Mouse (Mus musculus) heart, postnatal 0 days (tissue): Measurements from ENCODE around the gene Ntrk3. TPM values are rescaled to one million over a fixed set of nuclear protein-coding genes. Genes with fewer than 3 reads are reported as not detected.

ENCODE experiments used
- ATAC-seq: fragments of 200-750 bp; cut with Nextera tagmentation; 2 replicates; pipeline ENCODE4 v1.8.0; 2017; ENCODE audit warnings: low read depth, moderate number of reproducible peaks, moderate library complexity; ENCODE audit not compliant: insufficient read depth
- DNase-seq: peaks from one replicate; pipeline ENCODE4 v3.0.0-alpha.2; 2016; ENCODE audit warnings: low spot score
- H3K27ac ChIP-seq: fragments of 300-500 bp; sonication (generic); 2 replicates; pipeline ENCODE4 v1.5.1; 2014; ENCODE audit warnings: low read depth, mild to moderate bottlenecking
- H3K27me3 ChIP-seq: fragments of 300-500 bp; sonication (generic); 2 replicates; pipeline ENCODE4 v1.6.1; 2014; ENCODE audit warnings: low read length, mixed read lengths; ENCODE audit not compliant: control insufficient read depth, insufficient read depth
- H3K36me3 ChIP-seq: fragments of 300-500 bp; sonication (generic); replicated peaks from 2 replicates; pipeline ENCODE4 v1.6.1; 2014; ENCODE audit warnings: low read length, mixed read lengths; ENCODE audit not compliant: control insufficient read depth, insufficient read depth
- H3K4me1 ChIP-seq: fragments of 300-500 bp; sonication (generic); 2 replicates; pipeline ENCODE4 v1.6.1; 2014; ENCODE audit warnings: antibody characterized with exemption; ENCODE audit not compliant: control insufficient read depth, insufficient read depth
- H3K4me2 ChIP-seq: fragments of 300-500 bp; sonication (generic); 2 replicates; pipeline ENCODE4 v1.6.1; 2014; ENCODE audit warnings: low read depth, mild to moderate bottlenecking, low read length, moderate library complexity
- H3K4me3 ChIP-seq: fragments of 300-500 bp; sonication (generic); 2 replicates; pipeline ENCODE4 v1.5.1; 2014; ENCODE audit warnings: low read depth, low read length
- H3K9ac ChIP-seq: fragments of 300-500 bp; sonication (generic); replicated peaks from 2 replicates; pipeline ENCODE4 v1.6.1; 2014; ENCODE audit warnings: low read depth, low read length, mixed read lengths
- H3K9me3 ChIP-seq: fragments of 300-500 bp; sonication (generic); replicated peaks from 2 replicates; pipeline ENCODE4 v1.6.1; 2016; ENCODE audit warnings: low read length; ENCODE audit not compliant: control insufficient read depth
- CTCF ChIP-seq: IDR thresholded peaks from 2 replicates; pipeline ENCODE4 v1.5.1; 2016; ENCODE audit warnings: antibody characterized with exemption, control low read depth, low read depth
- EP300 ChIP-seq: IDR thresholded peaks from 2 replicates; pipeline ENCODE4 v1.6.1; 2016; ENCODE audit warnings: antibody characterized with exemption, low read depth
- WGBS: fragments of 180-500 bp; shearing (Covaris S2); extraction: QIAGEN DNeasy Blood & Tissue Kit; methylation state at CpG from one replicate; pipeline ENCODE4 v1.1.7; 2014; 5-methylcytosine and 5-hydroxymethylcytosine counted together
- polyA plus RNA-seq: library from polyadenylated mRNA; unstranded; fragments of >200 nt; fragmentation: Nextera tagmentation; extraction: Ambion mirVana; gene quantifications from 2 replicates; pipeline ENCODE4 v1.2.1, GENCODE M21; 2015
- total RNA-seq: library from RNA; depleted of rRNA; stranded (reverse); fragments of >200 nt; gene quantifications from 2 replicates; pipeline ENCODE4 v1.2.3, GENCODE M21; 2014; ENCODE audit warnings: low replicate concordance

The Ntrk3 gene
- total and polyA plus RNA-seq, 2 experiments from 2014 or later, result 1.1 to 4.2 TPM

- DNase-seq (no peak), ATAC-seq (no peak)
- no peaks in the 10 kb centered on the region for H3K36me3 ChIP-seq
- H3K9ac ChIP-seq, result no peak overlapping the region
- no peak overlapping the region for H3K4me3 ChIP-seq
- H3K4me2 ChIP-seq, result no peak overlapping the region
- TF ChIP-seq CTCF (no peak), EP300 (no peak)
- no peaks in the 10 kb centered on the region for H3K4me1 ChIP-seq
- H3K27ac ChIP-seq, result no peak overlapping the region
- no peaks in the 10 kb centered on the region for H3K27me3 ChIP-seq
- WGBS, result 65% methylated on average over 2 of the region's 2 CpGs
- no peaks in the 10 kb centered on the region for H3K9me3 ChIP-seq
These were observed 409.5 kb downstream of the Ntrk3 start for GRCm38 (mm10) chr7:78328301-78328700.

GRCm38 (mm10) chr7:78326185-78326584, 411.6 kb downstream of the Ntrk3 start:
- WGBS, result 73% methylated on average over 3 of the region's 3 CpGs
- DNase-seq (no peak), ATAC-seq (no peak)
- Histone ChIP-seq H3K9ac (no peak overlapping the region), H3K27me3 (no peaks in the 10 kb centered on the region), H3K27ac (no peak overlapping the region), H3K4me2 (no peak overlapping the region), H3K9me3 (no peaks in the 10 kb centered on the region), H3K4me3 (no peak overlapping the region), H3K36me3 (no peaks in the 10 kb centered on the region), H3K4me1 (no peaks in the 10 kb centered on the region)
- TF ChIP-seq EP300, result no peak
- TF ChIP-seq CTCF, result no peak

GRCm38 (mm10) chr7:78318640-78319039, 419.2 kb downstream of the Ntrk3 start:
- H3K36me3 ChIP-seq, result no peaks in the 10 kb centered on the region
- no peaks in the 10 kb centered on the region for H3K9me3 ChIP-seq
- no peak overlapping the region for H3K9ac ChIP-seq
- H3K4me1 ChIP-seq, result no peaks in the 10 kb centered on the region
- no peak for ATAC-seq
- 72% methylated on average over 4 of the region's 4 CpGs for WGBS
- no peaks in the 10 kb centered on the region for H3K27me3 ChIP-seq
- TF ChIP-seq EP300 (no peak), CTCF (no peak)
- H3K4me3 ChIP-seq, result no peak overlapping the region
- no peak overlapping the region for H3K27ac ChIP-seq
- H3K4me2 ChIP-seq, result no peak overlapping the region
- DNase-seq, result no peak

GRCm38 (mm10) chr7:78305770-78306169, 432.0 kb downstream of the Ntrk3 start:
- H3K4me1 ChIP-seq, result no peaks in the 10 kb centered on the region
- 55% methylated on average over 1 of the region's 1 CpGs for WGBS
- no peaks in the 10 kb centered on the region for H3K9me3 ChIP-seq
- ATAC-seq, result no peak
- no peak overlapping the region for H3K27ac ChIP-seq
- H3K27me3 ChIP-seq, result no peaks in the 10 kb centered on the region
- no peaks in the 10 kb centered on the region for H3K36me3 ChIP-seq
- no peak overlapping the region for H3K4me3 ChIP-seq
- no peak overlapping the region for H3K4me2 ChIP-seq
- no peak for DNase-seq
- no peak for TF ChIP-seq EP300
- no peak for TF ChIP-seq CTCF
- no peak overlapping the region for H3K9ac ChIP-seq

- no peak for ATAC-seq
- Histone ChIP-seq H3K27ac (no peak overlapping the region), H3K36me3 (no peaks in the 10 kb centered on the region), H3K9me3 (no peaks in the 10 kb centered on the region), H3K9ac (no peak overlapping the region), H3K4me1 (no peaks in the 10 kb centered on the region), H3K4me2 (no peak overlapping the region), H3K27me3 (no peaks in the 10 kb centered on the region), H3K4me3 (no peak overlapping the region)
- TF ChIP-seq EP300 (no peak), CTCF (no peak)
- WGBS, result 50% methylated on average over 1 of the region's 1 CpGs
- DNase-seq, result no peak
These were observed 432.8 kb downstream of the Ntrk3 start for GRCm38 (mm10) chr7:78305029-78305428.

GRCm38 (mm10) chr7:78297290-78297689, 440.5 kb downstream of the Ntrk3 start:
- WGBS, result 74% methylated on average over 5 of the region's 5 CpGs
- no peak overlapping the region for H3K9ac ChIP-seq
- ATAC-seq (no peak), DNase-seq (no peak)
- H3K27ac ChIP-seq, result no peak overlapping the region
- H3K36me3 ChIP-seq, result no peaks in the 10 kb centered on the region
- H3K9me3 ChIP-seq, result no peaks in the 10 kb centered on the region
- H3K4me1 ChIP-seq, result no peaks in the 10 kb centered on the region
- H3K4me2 ChIP-seq, result no peak overlapping the region
- no peaks in the 10 kb centered on the region for H3K27me3 ChIP-seq
- TF ChIP-seq CTCF (no peak), EP300 (no peak)
- no peak overlapping the region for H3K4me3 ChIP-seq
